Mouse (Mus musculus) liver, embryonic 15.5 days (tissue): ENCODE measurements around the gene Trafd1. TPM values are rescaled to one million over a fixed set of nuclear protein-coding genes. Genes with fewer than 3 reads are reported as not detected.
A peak's percentile ranks its signal among the peaks of the same experiment; 100 is the strongest.
"Not testable (repeated sequence)": the region's sequence is repeated elsewhere in the genome, so short reads cannot be mapped to it uniquely, and the experiment has no call there.

Experiments used
- ATAC-seq: fragments of 200-750 bp; cut with Nextera tagmentation; 2 replicates; pipeline ENCODE4 v1.8.0; 2017; ENCODE audit warnings: moderate number of reproducible peaks, mild to moderate bottlenecking, moderate library complexity; ENCODE audit not compliant: insufficient read depth
- H3K27ac ChIP-seq: fragments of 300-500 bp; sonication (generic); replicated peaks from 2 replicates; pipeline ENCODE4 v1.5.1; 2015; ENCODE audit warnings: mild to moderate bottlenecking, inconsistent platforms
- H3K27me3 ChIP-seq: fragments of 300-500 bp; sonication (generic); 2 replicates; pipeline ENCODE4 v1.6.1; 2015; ENCODE audit warnings: mild to moderate bottlenecking, inconsistent platforms
- H3K36me3 ChIP-seq: fragments of 300-500 bp; sonication (generic); replicated peaks from 2 replicates; pipeline ENCODE4 v1.6.1; 2015; ENCODE audit warnings: moderate library complexity, mild to moderate bottlenecking, inconsistent platforms
- H3K4me1 ChIP-seq: fragments of 300-500 bp; sonication (generic); replicated peaks from 2 replicates; pipeline ENCODE4 v1.6.1; 2015; ENCODE audit warnings: inconsistent platforms
- H3K4me2 ChIP-seq: fragments of 300-500 bp; sonication (generic); 2 replicates; pipeline ENCODE4 v1.6.1; 2015; ENCODE audit warnings: moderate library complexity, mild to moderate bottlenecking, inconsistent platforms
- H3K4me3 ChIP-seq: fragments of 300-500 bp; sonication (generic); replicated peaks from 2 replicates; pipeline ENCODE4 v1.5.1; 2015; ENCODE audit warnings: mild to moderate bottlenecking, inconsistent platforms
- H3K9ac ChIP-seq: fragments of 300-500 bp; sonication (generic); 2 replicates; pipeline ENCODE4 v1.6.1; 2015; ENCODE audit warnings: moderate library complexity, mild to moderate bottlenecking, inconsistent platforms
- H3K9me3 ChIP-seq: fragments of 300-500 bp; sonication (generic); replicated peaks from 2 replicates; pipeline ENCODE4 v1.6.1; 2016; ENCODE audit warnings: inconsistent platforms
- WGBS: fragments of 180-500 bp; shearing (Covaris S2); methylation state at CpG from one replicate; pipeline ENCODE4 v1.1.7; 2015; ENCODE audit warnings: mixed read lengths; ENCODE audit not compliant: insufficient replicate concordance; 5-methylcytosine and 5-hydroxymethylcytosine counted together
- polyA plus RNA-seq: library from polyadenylated mRNA; unstranded; fragments of >200 nt; fragmentation: Nextera tagmentation; extraction: Ambion mirVana; gene quantifications from 2 replicates; pipeline ENCODE4 v1.2.1, GENCODE M21; 2015

Gene Trafd1
- polyA plus RNA-seq, 1 experiment from 2014 or later, result 22.8 TPM

DNA sequence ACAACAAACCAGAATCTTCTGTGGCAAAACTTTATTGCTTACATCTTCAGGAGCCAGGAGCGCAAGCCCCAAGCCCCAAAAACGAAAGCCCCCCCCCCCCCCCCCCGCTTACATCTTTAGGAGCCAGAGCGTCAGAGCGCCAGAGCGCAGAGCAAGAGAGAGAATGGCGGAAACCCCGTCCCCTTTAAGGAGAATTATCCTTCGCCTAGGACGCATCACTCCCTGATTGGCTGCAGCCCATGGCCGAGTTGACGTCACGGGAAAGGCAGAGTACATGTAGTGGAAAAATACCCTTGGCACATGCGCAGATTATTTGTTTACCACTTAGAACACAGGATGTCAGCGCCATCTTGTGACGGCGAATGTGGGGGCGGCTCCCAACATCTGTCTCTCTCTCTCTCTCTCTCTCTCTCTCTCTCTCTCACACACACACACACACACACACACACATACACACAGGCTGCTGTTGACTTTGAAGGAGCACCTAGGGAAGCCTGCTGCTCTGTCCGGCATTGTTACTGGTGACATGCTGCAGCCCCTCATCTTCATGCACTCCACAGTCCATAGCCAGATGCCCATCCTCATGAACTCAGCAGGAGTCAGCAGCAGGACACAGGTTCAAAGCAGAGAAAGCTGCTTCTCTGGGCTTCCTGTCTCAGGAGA is 55.1 kb downstream of the Trafd1 start:
- not testable (repeated sequence) for H3K9ac ChIP-seq, H3K4me1 ChIP-seq, H3K9me3 ChIP-seq, H3K27me3 ChIP-seq
- peaks cover 96% of the 10 kb centered on the region for H3K36me3 ChIP-seq
- ATAC-seq, result peak; percentile 47; the same call in 1 of the 2 replicates
- peak overlapping the region; percentile 72 for H3K27ac ChIP-seq
- H3K4me2 ChIP-seq, result peak overlapping the region; percentile 23; the same call in 1 of the 2 replicates
- 75% methylated on average over 16 of the region's 19 CpGs for WGBS
- peak overlapping the region; percentile 39; the same call in 1 of the 2 replicates for H3K4me3 ChIP-seq

DNA sequence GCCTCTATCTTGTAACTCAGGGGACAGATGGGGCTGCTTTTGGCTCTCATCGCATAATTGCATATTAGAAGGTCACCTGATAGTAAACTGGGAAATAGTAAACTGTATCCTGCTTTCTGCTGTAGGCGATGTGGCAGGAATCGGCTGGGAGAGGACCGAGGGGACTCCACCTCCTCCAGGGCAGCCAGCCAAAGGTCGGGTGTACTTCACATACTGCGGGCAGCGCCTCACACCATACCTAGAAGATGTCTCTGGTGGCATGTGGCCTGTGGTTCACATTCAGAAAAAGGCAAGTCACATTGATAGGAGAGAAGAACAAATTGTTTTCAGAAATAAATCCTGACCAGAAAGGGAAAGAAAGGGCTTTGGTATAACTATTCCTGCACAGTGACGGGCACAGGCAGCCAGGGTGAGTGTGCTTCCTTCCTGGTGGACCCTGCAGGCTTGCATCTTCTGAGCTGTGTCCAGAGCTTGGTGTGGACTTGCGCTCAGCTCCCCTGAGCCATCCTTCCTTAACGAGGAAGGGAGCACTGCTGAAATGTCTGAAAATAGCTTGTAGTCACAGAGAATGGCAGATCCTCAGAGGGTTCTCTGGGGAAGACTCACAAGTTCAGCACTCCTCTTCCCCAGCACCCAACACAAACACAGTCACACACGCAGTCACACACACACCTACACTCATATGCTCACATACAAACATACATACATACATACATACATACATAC is 55.9 kb downstream of the Trafd1 start:
- ATAC-seq, result 0 out of 2 replicates have a peak, but pooled peaks have one; percentile 24
- Histone ChIP-seq H3K4me2 (peak overlapping the region; percentile 41), H3K36me3 (peaks cover 96% of the 10 kb centered on the region), H3K4me1 (no peaks in the 10 kb centered on the region), H3K9ac (peak overlapping the region; percentile 39; the same call in 1 of the 2 replicates), H3K27ac (peak overlapping the region; percentile 51), H3K9me3 (no peaks in the 10 kb centered on the region), H3K27me3 (no peaks in the 10 kb centered on the region), H3K4me3 (peak overlapping the region; percentile 39)
- WGBS, result 73% methylated on average over 11 of the region's 11 CpGs

DNA sequence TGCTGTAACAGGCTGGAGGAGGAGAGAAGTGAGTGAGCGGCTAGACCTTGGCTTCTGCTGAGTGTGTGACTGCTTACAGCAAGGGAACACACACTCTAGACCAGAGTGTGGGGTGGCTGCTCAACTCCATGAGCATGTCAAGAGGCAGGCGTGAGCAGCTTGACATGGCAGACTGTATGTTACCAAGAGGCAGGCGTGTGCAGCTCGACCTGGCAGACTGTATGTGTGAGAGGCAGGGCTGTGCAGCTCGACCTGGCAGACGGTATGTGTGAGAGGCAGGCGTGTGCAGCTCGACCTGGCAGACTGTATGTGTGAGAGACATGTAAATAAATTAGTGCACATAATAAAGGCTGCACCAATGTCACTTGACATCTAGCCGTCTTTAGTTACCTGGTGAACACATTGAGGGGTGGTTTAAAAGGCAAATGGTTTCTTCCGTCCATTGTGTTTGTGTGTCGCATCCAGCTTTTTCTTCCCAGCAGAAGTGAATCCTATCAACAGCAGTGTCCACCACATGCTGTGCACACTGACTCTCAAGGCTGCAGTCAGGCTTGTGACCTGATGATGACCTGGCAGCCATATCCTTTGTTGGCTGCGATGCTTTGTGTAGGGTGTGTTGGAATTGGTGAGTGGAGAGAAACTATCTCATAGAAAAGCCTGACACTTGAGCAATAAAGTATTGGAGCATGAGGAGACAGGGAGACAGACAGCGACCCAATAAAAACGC is 59.2 kb downstream of the Trafd1 start:
- Histone ChIP-seq H3K9me3 (no peaks in the 10 kb centered on the region), H3K4me1 (no peaks in the 10 kb centered on the region), H3K9ac (no peak overlapping the region), H3K27me3 (no peaks in the 10 kb centered on the region), H3K4me3 (no peak overlapping the region), H3K27ac (no peak overlapping the region), H3K36me3 (peaks cover 96% of the 10 kb centered on the region), H3K4me2 (no peak overlapping the region)
- 91% methylated on average over 14 of the region's 14 CpGs for WGBS
- ATAC-seq, result no peak

Other genes starting within 250 kb of the Trafd1 start
- gene Ptpn11, start 194.2 kb downstream of the Trafd1 start, polyA plus RNA-seq, result 9.1 and 9.2 TPM in 2 replicates
- gene Rpl6, start 181.2 kb downstream of the Trafd1 start, polyA plus RNA-seq, result 294 and 338 TPM in 2 replicates
- gene Hectd4, start 165.4 kb downstream of the Trafd1 start, polyA plus RNA-seq, result 10.1 and 12.0 TPM in 2 replicates
- gene Naa25, start 12.3 kb upstream of the Trafd1 start, polyA plus RNA-seq, result 19.2 and 20.0 TPM in 2 replicates
- 0.39 and 0.81 TPM in 2 replicates for gene Tmem116, start 66.3 kb upstream of the Trafd1 start, polyA plus RNA-seq
- 87.0 and 94.4 TPM in 2 replicates for gene Erp29, start 66.9 kb upstream of the Trafd1 start, polyA plus RNA-seq
- gene Adam1b, start 117.8 kb upstream of the Trafd1 start, polyA plus RNA-seq, result not detected in 2 replicates
- gene Adam1a, start 159.8 kb upstream of the Trafd1 start, polyA plus RNA-seq, result 0.21 and 0.41 TPM in 2 replicates
- gene Gm42878, start 159.8 kb upstream of the Trafd1 start, polyA plus RNA-seq, result not detected in 2 replicates
- gene Mapkapk5, start 160.3 kb upstream of the Trafd1 start, polyA plus RNA-seq, result 22.9 and 30.0 TPM in 2 replicates
- gene Aldh2, start 208.2 kb upstream of the Trafd1 start, polyA plus RNA-seq, result 181 and 210 TPM in 2 replicates
- gene Acad12, start 233.3 kb upstream of the Trafd1 start, polyA plus RNA-seq, result 1.2 and 2.4 TPM in 2 replicates